Mouse (Mus musculus): ENCODE data around the gene Elovl5. TPM values are rescaled to one million over a fixed set of nuclear protein-coding genes. Genes with fewer than 3 reads are reported as not detected.

The Elovl5 gene
- total and polyA plus RNA-seq, 3 experiments = 11.7 to 99.9 (median 80.4) TPM

GRCm38 (mm10) chr9:77931740-77932139, 14.6 kb downstream of the Elovl5 start:
- ATAC-seq (ENCODE audit: extremely low read depth, insufficient number of reproducible peaks, low FRiP score, poor library complexity, severe bottlenecking) (no peak), DNase-seq (ENCODE audit: low spot score) (no peak)
- Histone ChIP-seq H3K36me3 (replicated peaks) (peaks cover 76% of the 10 kb centered on the region), H3K9me3 (replicated peaks) (no peaks in the 10 kb centered on the region), H3K27me3 (ENCODE audit: insufficient read depth, low read length) (no peaks in the 10 kb centered on the region), H3K4me3 (ENCODE audit: low read depth, low read length) (no peak overlapping the region), H3K4me1 (ENCODE audit: insufficient read depth, low read depth, low read length) (peaks cover 69% of the 10 kb centered on the region)
- no peak for TF ChIP-seq POLR2AphosphoS5 (IDR thresholded peaks at IDR 0.05; ENCODE audit: insufficient replicate concordance, low read depth, low read length)
- no peak for TF ChIP-seq GATA2 (IDR thresholded peaks at IDR 0.05; ENCODE audit: borderline replicate concordance, low read depth, low read length)
- TF ChIP-seq TAL1 (conservative IDR thresholded peaks at IDR 0.05; ENCODE audit: low read depth, low read length) = no peak
- no peak for TF ChIP-seq GATA1 (IDR thresholded peaks at IDR 0.05; ENCODE audit: borderline replicate concordance, low read length)
- no peak for TF ChIP-seq CTCF (IDR thresholded peaks at IDR 0.05; ENCODE audit: low read depth, low read length)

GRCm38 (mm10) chr9:77935818-77936611, 18.9 kb downstream of the Elovl5 start:
- H3K9me3 ChIP-seq (replicated peaks) = no peaks in the 10 kb centered on the region
- no peaks in the 10 kb centered on the region for H3K27me3 ChIP-seq (ENCODE audit: insufficient read depth, low read length)
- peaks cover 77% of the 10 kb centered on the region for H3K36me3 ChIP-seq (replicated peaks)
- peaks cover 61% of the 10 kb centered on the region for H3K4me1 ChIP-seq (ENCODE audit: insufficient read depth, low read depth, low read length)
- TF ChIP-seq CTCF (IDR thresholded peaks at IDR 0.05; ENCODE audit: low read depth, low read length) (no peak), GATA1 (IDR thresholded peaks at IDR 0.05; ENCODE audit: borderline replicate concordance, low read length) (no peak), TAL1 (conservative IDR thresholded peaks at IDR 0.05; ENCODE audit: low read depth, low read length) (no peak), GATA2 (IDR thresholded peaks at IDR 0.05; ENCODE audit: borderline replicate concordance, low read depth, low read length) (no peak), POLR2AphosphoS5 (IDR thresholded peaks at IDR 0.05; ENCODE audit: insufficient replicate concordance, low read depth, low read length) (no peak)
- no peak for ATAC-seq (ENCODE audit: extremely low read depth, insufficient number of reproducible peaks, low FRiP score, poor library complexity, severe bottlenecking)
- H3K4me3 ChIP-seq (ENCODE audit: low read depth, low read length) = no peak overlapping the region
- no peak for DNase-seq (ENCODE audit: low spot score)

- ATAC-seq (ENCODE audit: extremely low read depth, insufficient number of reproducible peaks, low FRiP score, poor library complexity, severe bottlenecking) (no peak), DNase-seq (ENCODE audit: low spot score) (no peak)
- Histone ChIP-seq H3K9me3 (replicated peaks) (no peaks in the 10 kb centered on the region), H3K27me3 (ENCODE audit: insufficient read depth, low read length) (no peaks in the 10 kb centered on the region), H3K36me3 (replicated peaks) (peaks cover 75% of the 10 kb centered on the region), H3K4me1 (ENCODE audit: insufficient read depth, low read depth, low read length) (peaks cover 57% of the 10 kb centered on the region), H3K4me3 (ENCODE audit: low read depth, low read length) (no peak overlapping the region)
- no peak for TF ChIP-seq CTCF (IDR thresholded peaks at IDR 0.05; ENCODE audit: low read depth, low read length)
- no peak for TF ChIP-seq POLR2AphosphoS5 (IDR thresholded peaks at IDR 0.05; ENCODE audit: insufficient replicate concordance, low read depth, low read length)
These were observed 20.7 kb downstream of the Elovl5 start for GRCm38 (mm10) chr9:77937875-77938274.

- H3K27me3 ChIP-seq (ENCODE audit: insufficient read depth, low read length) = no peaks in the 10 kb centered on the region
- peaks cover 56% of the 10 kb centered on the region for H3K4me1 ChIP-seq (ENCODE audit: insufficient read depth, low read depth, low read length)
- no peak for TF ChIP-seq TAL1 (conservative IDR thresholded peaks at IDR 0.05; ENCODE audit: low read depth, low read length)
- TF ChIP-seq GATA1 (IDR thresholded peaks at IDR 0.05; ENCODE audit: borderline replicate concordance, low read length) = no peak
- no peak for DNase-seq (ENCODE audit: low spot score)
- ATAC-seq (ENCODE audit: extremely low read depth, insufficient number of reproducible peaks, low FRiP score, poor library complexity, severe bottlenecking) = no peak
- H3K9me3 ChIP-seq (replicated peaks) = no peaks in the 10 kb centered on the region
- H3K4me3 ChIP-seq (ENCODE audit: low read depth, low read length) = no peak overlapping the region; the same call in 1 of the 2 replicates
- peaks cover 75% of the 10 kb centered on the region for H3K36me3 ChIP-seq (replicated peaks)
These were observed 21.8 kb downstream of the Elovl5 start for GRCm38 (mm10) chr9:77938761-77939553.

- Histone ChIP-seq H3K4me1 (ENCODE audit: insufficient read depth, low read depth, low read length) (peaks cover 61% of the 10 kb centered on the region), H3K36me3 (replicated peaks) (peaks cover 76% of the 10 kb centered on the region), H3K27me3 (ENCODE audit: insufficient read depth, low read length) (no peaks in the 10 kb centered on the region), H3K9me3 (replicated peaks) (no peaks in the 10 kb centered on the region), H3K4me3 (ENCODE audit: low read depth, low read length) (no peak overlapping the region)
- ATAC-seq (ENCODE audit: extremely low read depth, insufficient number of reproducible peaks, low FRiP score, poor library complexity, severe bottlenecking) (no peak), DNase-seq (ENCODE audit: low spot score) (no peak)
- TF ChIP-seq POLR2AphosphoS5 (IDR thresholded peaks at IDR 0.05; ENCODE audit: insufficient replicate concordance, low read depth, low read length) (no peak), CTCF (IDR thresholded peaks at IDR 0.05; ENCODE audit: low read depth, low read length) (no peak), GATA2 (IDR thresholded peaks at IDR 0.05; ENCODE audit: borderline replicate concordance, low read depth, low read length) (no peak)
These were observed 22.4 kb downstream of the Elovl5 start for GRCm38 (mm10) chr9:77939554-77939920.

GRCm38 (mm10) chr9:77941058-77941457, 23.9 kb downstream of the Elovl5 start:
- H3K4me1 ChIP-seq (ENCODE audit: insufficient read depth, low read depth, low read length) = peaks cover 63% of the 10 kb centered on the region
- no peaks in the 10 kb centered on the region for H3K27me3 ChIP-seq (ENCODE audit: insufficient read depth, low read length)
- DNase-seq (ENCODE audit: low spot score) (no peak), ATAC-seq (ENCODE audit: extremely low read depth, insufficient number of reproducible peaks, low FRiP score, poor library complexity, severe bottlenecking) (no peak)
- H3K9me3 ChIP-seq (replicated peaks) = no peaks in the 10 kb centered on the region
- no peak overlapping the region for H3K4me3 ChIP-seq (ENCODE audit: low read depth, low read length)
- TF ChIP-seq GATA2 (IDR thresholded peaks at IDR 0.05; ENCODE audit: borderline replicate concordance, low read depth, low read length) = no peak
- TF ChIP-seq GATA1 (IDR thresholded peaks at IDR 0.05; ENCODE audit: borderline replicate concordance, low read length) = no peak
- no peak for TF ChIP-seq POLR2AphosphoS5 (IDR thresholded peaks at IDR 0.05; ENCODE audit: insufficient replicate concordance, low read depth, low read length)
- no peak for TF ChIP-seq TAL1 (conservative IDR thresholded peaks at IDR 0.05; ENCODE audit: low read depth, low read length)
- no peak for TF ChIP-seq CTCF (IDR thresholded peaks at IDR 0.05; ENCODE audit: low read depth, low read length)
- peaks cover 72% of the 10 kb centered on the region for H3K36me3 ChIP-seq (replicated peaks)
